ENCODE assay signal across 8 mouse cellular contexts in the genomic region with DNA sequence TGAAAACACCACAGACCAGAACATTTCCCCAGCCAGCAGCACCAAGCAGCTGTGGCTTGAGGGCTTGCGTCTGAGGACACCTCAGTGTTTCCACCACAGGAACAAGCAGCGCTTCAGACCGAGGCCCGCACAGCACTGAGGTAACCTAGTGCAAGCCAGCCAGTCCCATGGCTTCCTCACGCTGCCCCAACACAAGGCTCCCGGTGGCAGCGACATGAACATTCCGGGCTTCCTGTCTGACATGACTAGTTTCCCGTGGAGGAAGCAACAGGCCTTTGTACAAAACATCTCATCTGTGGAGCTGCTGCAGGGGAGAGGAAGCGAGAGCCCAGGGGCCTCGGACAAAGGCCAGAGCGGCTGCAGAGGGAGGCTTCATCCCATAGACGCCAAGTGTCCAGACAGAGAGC. TPM values are rescaled to one million over a fixed set of nuclear protein-coding genes. Genes with fewer than 3 reads are reported as not detected.
DNase-seq lines count a peak whose midpoint lies in the region; ATAC-seq and TF ChIP-seq lines count a peak whose summit lies in the region.

No protein-coding gene starts in this region.

- no peak overlapping the region for H3K4me3 ChIP-seq in heart, postnatal 0 days (ENCODE audit: low read depth, low read length)

- 42% methylated on average over 13 of the region's 13 CpGs for WGBS in heart, postnatal 0 days

- no peaks in the 10 kb centered on the region for H3K27me3 ChIP-seq in heart, postnatal 0 days (ENCODE audit: control insufficient read depth, insufficient read depth, low read length)

- TF ChIP-seq CTCF in heart, postnatal 0 days (IDR thresholded peaks at IDR 0.05; ENCODE audit: low read depth) = no peak

- H3K9ac ChIP-seq in heart, postnatal 0 days (replicated peaks; ENCODE audit: low read depth, low read length) = no peak overlapping the region

- peak; percentile 45 for DNase-seq in adrenal gland, postnatal 14 days
- no peak for DNase-seq in adrenal gland, adult 18-20 months (ENCODE audit: low spot score in 2 of 2)
- DNase-seq in heart, postnatal 0 days (ENCODE audit: low spot score) = no peak
- DNase-seq in kidney, postnatal 14 days = peak; percentile 65
- no peak for DNase-seq in thymus, postnatal 25 days
- DNase-seq in testis, postnatal 10 days (ENCODE audit: low spot score) = no peak
- DNase-seq in adrenal gland, postnatal 25 days = no peak

- H3K4me1 ChIP-seq in heart, postnatal 0 days (ENCODE audit: control insufficient read depth, insufficient read depth) = peaks cover 38% of the 10 kb centered on the region

- H3K36me3 ChIP-seq in heart, postnatal 0 days (replicated peaks; ENCODE audit: control insufficient read depth, insufficient read depth, low read length) = peaks cover 6% of the 10 kb centered on the region; the same call in 1 of the 2 replicates

- H3K27ac ChIP-seq in heart, postnatal 0 days (ENCODE audit: low read depth) = peak overlapping the region; percentile 90

- no peak; the same call in 1 of the 2 replicates for TF ChIP-seq EP300 in heart, postnatal 0 days (IDR thresholded peaks at IDR 0.05; ENCODE audit: low read depth)

- H3K9me3 ChIP-seq in heart, postnatal 0 days (replicated peaks; ENCODE audit: control insufficient read depth, low read length) = no peaks in the 10 kb centered on the region

- ATAC-seq in heart, postnatal 0 days (ENCODE audit: insufficient read depth, low read depth) = peak; percentile 15
- peak; percentile 61 for ATAC-seq in megakaryocyte, adult 5-6 weeks (ENCODE audit: poor library complexity, severe bottlenecking)

- H3K4me2 ChIP-seq in heart, postnatal 0 days (ENCODE audit: low read depth, low read length) = peak overlapping the region; percentile 4; the same call in 1 of the 2 replicates

RNA-seq across cellular contexts. Expression of a gene that starts 51.3 kb away (rescaled TPM):
- 1.4 and 2.2 TPM in 2 replicates for total RNA-seq in adrenal gland, postnatal 14 days (2021)
- 1 to 10 TPM in 1 of 2 experiments, under 1 TPM in 1; 0.50 to 1.3 TPM for total RNA-seq in adrenal gland, adult 18-20 months (2021)
- total RNA-seq in heart, postnatal 0 days (2014; rRNA removed; ENCODE audit: low replicate concordance) = not detected in 2 replicates
- polyA plus RNA-seq in heart, postnatal 0 days (2015; fragmentation: Nextera tagmentation; extraction: Ambion mirVana) = 0.77 and 0.89 TPM in 2 replicates
- total RNA-seq in megakaryocyte, adult 5-6 weeks (2015) = not detected in 2 replicates
- not detected in 2 replicates for total RNA-seq in megakaryocyte, adult 5-6 weeks (2017)
- total RNA-seq in adrenal gland, postnatal 25 days (2021) = 0.70 TPM in 1 of 2 replicates, not detected in the other

Comparison
In these comparisons a context has a peak if more than half of its experiments do, and no peak if none do; other contexts are left out.
1. DNase-seq: peak in adrenal gland, postnatal 14 days (single experiment) and kidney, postnatal 14 days (single experiment); none in adrenal gland, adult 18-20 months (0 of 2), heart, postnatal 0 days (single experiment), thymus, postnatal 25 days (single experiment), testis, postnatal 10 days (single experiment) and adrenal gland, postnatal 25 days (single experiment).